Mouse (Mus musculus) liver, postnatal 0 days (tissue): ENCODE results near the gene Zcchc10. TPM values are rescaled to one million over a fixed set of nuclear protein-coding genes. Genes with fewer than 3 reads are reported as not detected.

Source experiments
- ATAC-seq: fragments of 200-750 bp; cut with Nextera tagmentation; 2 replicates; pipeline ENCODE4 v1.8.0; 2017; ENCODE audit warnings: mild to moderate bottlenecking, moderate library complexity
- DNase-seq: peaks from one replicate; pipeline ENCODE4 v3.0.0-alpha.2; 2016
- H3K27ac ChIP-seq: fragments of 300-500 bp; sonication (generic); 2 replicates; pipeline ENCODE4 v1.5.1; 2014; ENCODE audit warnings: antibody characterized with exemption, moderate library complexity, mild to moderate bottlenecking, low read depth
- H3K27me3 ChIP-seq: fragments of 300-500 bp; sonication (generic); 2 replicates; pipeline ENCODE4 v1.6.1; 2014; ENCODE audit warnings: low read length, control low read depth, mixed read lengths; ENCODE audit not compliant: insufficient read depth
- H3K36me3 ChIP-seq: fragments of 300-500 bp; sonication (generic); replicated peaks from 2 replicates; pipeline ENCODE4 v1.6.1; 2014; ENCODE audit warnings: mild to moderate bottlenecking, control low read depth, low read length, moderate library complexity, mixed read lengths; ENCODE audit not compliant: insufficient read depth
- H3K4me1 ChIP-seq: fragments of 300-500 bp; sonication (generic); 2 replicates; pipeline ENCODE4 v1.6.1; 2014; ENCODE audit warnings: antibody characterized with exemption, mild to moderate bottlenecking, control low read depth; ENCODE audit not compliant: insufficient read depth
- H3K4me2 ChIP-seq: fragments of 300-500 bp; sonication (generic); 2 replicates; pipeline ENCODE4 v1.6.1; 2014; ENCODE audit warnings: low read depth, mild to moderate bottlenecking, low read length, moderate library complexity, mixed read lengths
- H3K4me3 ChIP-seq: fragments of 300-500 bp; sonication (generic); 2 replicates; pipeline ENCODE4 v1.5.1; 2014; ENCODE audit warnings: low read depth, low read length
- H3K9ac ChIP-seq: fragments of 300-500 bp; sonication (generic); replicated peaks from 2 replicates; pipeline ENCODE4 v1.6.1; 2014; ENCODE audit warnings: mild to moderate bottlenecking, moderate library complexity
- H3K9me3 ChIP-seq: fragments of 300-500 bp; sonication (generic); 2 replicates; pipeline ENCODE4 v1.6.1; 2016; ENCODE audit warnings: mild to moderate bottlenecking, control low read depth, low read length, mixed read lengths
- CTCF ChIP-seq: sonication (generic); IDR thresholded peaks from 2 replicates; pipeline ENCODE4 v1.5.1; 2016; ENCODE audit warnings: antibody characterized with exemption, low read depth
- EP300 ChIP-seq: IDR thresholded peaks from 2 replicates; pipeline ENCODE4 v1.6.1; 2016; ENCODE audit warnings: antibody characterized with exemption, low read depth, mild to moderate bottlenecking
- WGBS: fragments of 180-500 bp; shearing (Covaris S2); extraction: QIAGEN DNeasy Blood & Tissue Kit; methylation state at CpG from one replicate; pipeline ENCODE4 v1.1.7; 2014; ENCODE audit not compliant: insufficient replicate concordance; 5-methylcytosine and 5-hydroxymethylcytosine counted together
- polyA plus RNA-seq: library from polyadenylated mRNA; unstranded; fragments of >200 nt; fragmentation: Nextera tagmentation; extraction: Ambion mirVana; gene quantifications from 2 replicates; pipeline ENCODE4 v1.2.1, GENCODE M21; 2015

Gene Zcchc10
- polyA plus RNA-seq, 1 experiment from 2014 or later, result 7.4 TPM

DNA sequence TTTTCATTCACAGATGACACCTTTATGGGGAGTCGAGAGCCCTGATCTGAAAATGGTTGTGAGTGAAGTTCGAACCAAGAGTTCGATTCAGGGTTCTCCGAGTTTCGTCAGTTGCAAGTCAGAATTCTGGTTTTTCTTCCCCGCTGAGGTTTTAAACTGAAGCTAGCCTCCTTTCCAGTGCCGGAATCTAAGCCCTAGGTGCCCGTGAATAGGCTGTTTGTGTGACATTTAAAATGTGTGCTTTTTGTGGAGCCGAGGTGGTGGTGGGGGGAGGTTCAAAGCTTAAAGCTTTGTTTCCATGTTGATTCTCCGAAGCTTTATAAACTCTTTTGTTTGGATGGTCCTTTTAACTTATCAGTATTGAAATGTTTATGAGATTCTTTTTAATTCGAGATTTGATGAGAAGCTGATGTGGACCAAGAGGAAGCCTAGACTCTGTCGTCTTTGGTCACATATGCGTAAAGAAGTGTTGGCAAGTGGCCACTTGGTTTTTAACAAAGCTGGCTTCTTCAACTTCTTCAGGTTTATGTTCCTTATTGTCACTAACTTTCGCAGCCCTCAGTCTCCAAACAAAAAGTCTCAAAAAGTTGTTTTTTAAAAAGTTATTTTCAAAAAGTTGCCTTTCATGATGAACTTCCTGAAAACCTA is 27.6 kb downstream of the Zcchc10 start:
- ATAC-seq (no peak), DNase-seq (no peak)
- TF ChIP-seq EP300 (no peak), CTCF (no peak)
- Histone ChIP-seq H3K27me3 (no peaks in the 10 kb centered on the region), H3K4me1 (peaks cover 10% of the 10 kb centered on the region; the same call in 1 of the 2 replicates), H3K9ac (peak overlapping the region; percentile 99), H3K4me3 (peak overlapping the region; percentile 87), H3K36me3 (0 out of 2 replicates have a peak, but pooled peaks cover 2% of the 10 kb centered on the region), H3K9me3 (no peaks in the 10 kb centered on the region), H3K4me2 (peak overlapping the region; percentile 91), H3K27ac (peak overlapping the region; percentile 99)
- WGBS, result 7% methylated on average over 14 of the region's 14 CpGs

DNA sequence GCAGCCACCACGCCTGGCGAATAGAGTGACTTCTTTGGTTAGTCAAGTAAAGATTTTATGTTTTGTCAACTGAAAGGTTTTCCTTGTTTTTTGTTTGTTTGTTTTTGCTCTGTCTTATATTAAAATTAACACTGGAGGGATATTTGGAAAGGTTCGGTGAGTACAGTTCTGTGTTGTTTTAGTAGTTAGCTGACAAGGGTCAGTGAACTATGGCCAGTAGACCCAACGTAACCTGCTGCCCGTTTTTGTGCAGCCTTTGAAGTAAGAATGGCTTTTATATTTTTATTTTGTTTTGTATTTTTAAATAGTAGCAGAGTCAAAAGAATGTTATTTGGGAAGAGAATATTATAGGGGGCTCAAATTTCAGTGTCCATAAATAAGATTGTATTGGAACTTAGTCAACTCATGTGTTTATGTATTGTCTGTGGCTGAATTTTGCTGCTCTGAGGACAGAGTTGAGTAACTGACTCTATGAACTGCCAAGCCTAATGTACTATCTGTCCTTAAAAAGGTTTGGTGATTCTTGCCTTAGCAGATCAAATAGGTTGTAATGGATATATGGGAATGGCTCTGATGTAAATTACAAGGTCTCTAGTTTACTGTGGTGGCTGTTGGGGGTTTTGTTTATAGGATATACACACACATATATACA is 34.2 kb downstream of the Zcchc10 start:
- no peak overlapping the region for H3K9ac ChIP-seq
- no peak overlapping the region for H3K4me2 ChIP-seq
- H3K27me3 ChIP-seq, result no peaks in the 10 kb centered on the region
- H3K36me3 ChIP-seq, result peaks cover 5% of the 10 kb centered on the region; the same call in 1 of the 2 replicates
- 75% methylated on average over 5 of the region's 5 CpGs for WGBS
- peaks cover 12% of the 10 kb centered on the region; the same call in 1 of the 2 replicates for H3K4me1 ChIP-seq
- TF ChIP-seq CTCF (no peak), EP300 (no peak)
- H3K4me3 ChIP-seq, result no peak overlapping the region
- ATAC-seq, result peak; percentile 65
- DNase-seq, result no peak
- H3K27ac ChIP-seq, result peak overlapping the region; percentile 44; the same call in 1 of the 2 replicates
- H3K9me3 ChIP-seq, result no peaks in the 10 kb centered on the region

DNA sequence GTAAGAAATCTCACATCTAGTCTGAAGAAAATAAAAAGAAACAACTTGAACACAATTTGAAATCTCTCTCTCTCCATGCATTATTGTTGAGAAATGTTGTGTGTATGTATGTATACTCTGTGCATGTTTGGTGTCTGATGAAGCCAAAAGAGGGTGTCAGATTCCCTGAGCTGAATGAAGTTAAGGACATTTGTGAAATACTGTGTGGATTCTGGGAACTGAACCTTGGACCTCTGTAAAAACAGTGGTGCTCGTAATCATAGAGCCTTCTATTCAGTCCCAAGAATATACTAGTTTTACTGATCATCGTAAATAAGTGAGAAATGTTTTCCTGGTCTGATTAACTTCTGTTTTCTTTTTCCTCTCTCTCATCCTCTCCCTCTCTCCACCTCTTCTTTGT is 42.6 kb downstream of the Zcchc10 start:
- H3K4me1 ChIP-seq, result no peaks in the 10 kb centered on the region
- H3K27me3 ChIP-seq, result no peaks in the 10 kb centered on the region
- H3K9me3 ChIP-seq, result no peaks in the 10 kb centered on the region
- no peak overlapping the region for H3K4me2 ChIP-seq
- 79% methylated on average over 2 of the region's 2 CpGs for WGBS
- peak overlapping the region; percentile 55; the same call in 1 of the 2 replicates for H3K27ac ChIP-seq
- no peak overlapping the region for H3K4me3 ChIP-seq
- H3K9ac ChIP-seq, result no peak overlapping the region
- peak; percentile 66 for ATAC-seq
- no peak for DNase-seq
- TF ChIP-seq EP300 (no peak), CTCF (no peak)
- peaks cover 8% of the 10 kb centered on the region; the same call in 1 of the 2 replicates for H3K36me3 ChIP-seq

DNA sequence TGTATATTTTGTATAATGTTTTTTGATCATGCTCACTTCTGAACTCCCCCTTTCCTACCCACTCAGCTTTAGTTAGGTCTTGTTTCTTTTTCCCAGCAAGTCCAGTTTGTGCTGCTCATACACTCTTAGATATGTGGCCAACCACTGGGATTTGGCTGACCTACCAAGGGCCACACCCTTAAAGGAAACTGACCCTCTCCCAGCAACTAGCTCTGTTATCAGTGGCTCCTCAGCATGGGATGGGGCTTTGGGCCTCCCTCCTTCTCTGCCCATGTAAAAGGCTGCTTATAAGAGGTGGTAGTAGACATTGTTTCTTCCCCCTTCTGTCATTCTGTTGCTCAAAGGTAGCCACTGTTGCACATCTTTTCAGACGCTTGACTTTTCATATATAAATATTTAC is 54.4 kb downstream of the Zcchc10 start:
- no peak for ATAC-seq

More for the DNA sequence above, 54.4 kb downstream of the Zcchc10 start:
- Histone ChIP-seq H3K9ac (no peak overlapping the region), H3K4me1 (peaks cover 3% of the 10 kb centered on the region; the same call in 1 of the 2 replicates), H3K4me3 (no peak overlapping the region), H3K4me2 (no peak overlapping the region), H3K27me3 (no peaks in the 10 kb centered on the region), H3K27ac (no peak overlapping the region), H3K36me3 (peaks cover 24% of the 10 kb centered on the region), H3K9me3 (no peaks in the 10 kb centered on the region)
- 68% methylated on average over 1 of the region's 1 CpGs for WGBS
- TF ChIP-seq CTCF, result no peak
- no peak for TF ChIP-seq EP300
- DNase-seq, result no peak

Other genes with a start within 250 kb of the Zcchc10 start
- gene Hspa4, start 24.2 kb upstream of the Zcchc10 start, polyA plus RNA-seq, result 37.4 and 41.4 TPM in 2 replicates
- gene Aff4, start 26.2 kb downstream of the Zcchc10 start, polyA plus RNA-seq, result 9.1 and 12.4 TPM in 2 replicates
- 198 and 209 TPM in 2 replicates for gene Leap2, start 98.5 kb downstream of the Zcchc10 start, polyA plus RNA-seq
- gene Uqcrq, start 106.2 kb downstream of the Zcchc10 start, polyA plus RNA-seq, result 1,453 and 1,461 TPM in 2 replicates
- 0.15 and 0.18 TPM in 2 replicates for gene Gdf9, start 106.3 kb downstream of the Zcchc10 start, polyA plus RNA-seq
- gene Gm10447, start 132.4 kb downstream of the Zcchc10 start, polyA plus RNA-seq, result 0.06 and 0.25 TPM in 2 replicates
- gene Shroom1, start 132.5 kb downstream of the Zcchc10 start, polyA plus RNA-seq, result 5.5 TPM in 2 replicates
- gene Gm9837, start 145.8 kb downstream of the Zcchc10 start, polyA plus RNA-seq, result not detected in 2 replicates
- 0.15 and 0.31 TPM in 2 replicates for gene Gm9945, start 155.5 kb downstream of the Zcchc10 start, polyA plus RNA-seq
- gene Sowaha, start 155.6 kb downstream of the Zcchc10 start, polyA plus RNA-seq, result 7.4 and 7.9 TPM in 2 replicates
- 6.2 and 7.2 TPM in 2 replicates for gene Sept8, start 194.6 kb downstream of the Zcchc10 start, polyA plus RNA-seq
- gene Kif3a, start 242.7 kb downstream of the Zcchc10 start, polyA plus RNA-seq, result 5.3 and 7.1 TPM in 2 replicates